Mouse (Mus musculus): ENCODE results near the gene Tpk1.

DNA sequence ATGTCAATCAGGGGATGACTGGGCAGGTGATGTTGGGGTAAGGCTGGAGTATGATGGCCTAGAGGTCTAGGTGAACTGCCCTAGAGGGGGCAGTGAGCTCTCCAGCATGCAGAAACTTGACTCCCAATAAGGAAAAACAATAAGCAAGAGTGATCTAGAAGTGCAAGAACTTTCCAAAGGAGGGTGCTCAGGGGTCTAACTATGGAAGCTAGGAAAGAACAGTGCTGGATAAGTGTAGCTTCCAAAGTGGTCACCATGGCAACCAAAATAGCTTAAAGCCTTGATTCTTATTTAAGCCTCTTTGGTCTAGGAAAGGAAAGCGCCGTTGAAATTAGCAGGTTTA is 368.6 kb downstream of the Tpk1 start:
- TF ChIP-seq CTCF (IDR thresholded peaks at IDR 0.05; ENCODE audit: extremely low read depth, insufficient read length, insufficient replicate concordance, low read depth, low read length): no peak
- no peak for TF ChIP-seq POLR2A (IDR thresholded peaks at IDR 0.05; ENCODE audit: low read depth, low read length)
